Mouse (Mus musculus) hindbrain, embryonic 11.5 days (tissue): ENCODE data around the gene Entpd8. TPM values are rescaled to one million over a fixed set of nuclear protein-coding genes. Genes with fewer than 3 reads are reported as not detected.

ENCODE experiments used
- ATAC-seq: fragments of 200-750 bp; cut with Nextera tagmentation; 2 replicates; pipeline ENCODE4 v1.8.0; 2017; ENCODE audit warnings: mild to moderate bottlenecking, moderate TSS enrichment, moderate library complexity; ENCODE audit not compliant: low FRiP score
- DNase-seq: peaks from one replicate; pipeline ENCODE4 v3.0.0-alpha.2; 2015; ENCODE audit warnings: low spot score
- H3K27ac ChIP-seq: fragments of 300-500 bp; sonication (generic); 2 replicates; pipeline ENCODE4 v1.5.1; 2014; ENCODE audit warnings: mild to moderate bottlenecking, low read depth, low read length
- H3K27me3 ChIP-seq: fragments of 300-500 bp; sonication (generic); 2 replicates; pipeline ENCODE4 v1.6.1; 2014; ENCODE audit warnings: mild to moderate bottlenecking, low read length, moderate library complexity, mixed read lengths; ENCODE audit not compliant: control insufficient read depth, insufficient read depth
- H3K36me3 ChIP-seq: fragments of 300-500 bp; sonication (generic); 2 replicates; pipeline ENCODE4 v1.6.1; 2014; ENCODE audit warnings: mild to moderate bottlenecking, low read length, moderate library complexity, mixed read lengths; ENCODE audit not compliant: control insufficient read depth, insufficient read depth
- H3K4me1 ChIP-seq: fragments of 300-500 bp; sonication (generic); replicated peaks from 2 replicates; pipeline ENCODE4 v1.6.1; 2014; ENCODE audit warnings: low read length, mixed read lengths; ENCODE audit not compliant: control insufficient read depth, insufficient read depth
- H3K4me2 ChIP-seq: fragments of 300-500 bp; sonication (generic); replicated peaks from 2 replicates; pipeline ENCODE4 v1.6.1; 2014; ENCODE audit warnings: mild to moderate bottlenecking, low read depth, low read length
- H3K4me3 ChIP-seq: fragments of 300-500 bp; sonication (generic); 2 replicates; pipeline ENCODE4 v1.5.1; 2014; ENCODE audit warnings: low read depth, low read length
- H3K9ac ChIP-seq: fragments of 300-500 bp; sonication (generic); 2 replicates; pipeline ENCODE4 v1.6.1; 2014; ENCODE audit warnings: low read depth, low read length
- H3K9me3 ChIP-seq: fragments of 300-500 bp; sonication (generic); 2 replicates; pipeline ENCODE4 v1.6.1; 2016; ENCODE audit warnings: low read length; ENCODE audit not compliant: control insufficient read depth
- WGBS: fragments of 180-500 bp; shearing (Covaris S2); extraction: QIAGEN DNeasy Blood & Tissue Kit; methylation state at CpG from one replicate; pipeline ENCODE4 v1.1.7; 2014; 5-methylcytosine and 5-hydroxymethylcytosine counted together
- polyA plus RNA-seq: library from polyadenylated mRNA; unstranded; fragments of >200 nt; fragmentation: Nextera tagmentation; extraction: Ambion mirVana; gene quantifications from 2 replicates; pipeline ENCODE4 v1.2.1, GENCODE M21; 2014

Gene Entpd8
- polyA plus RNA-seq, 1 experiment from 2014 or later, result not detected

DNA sequence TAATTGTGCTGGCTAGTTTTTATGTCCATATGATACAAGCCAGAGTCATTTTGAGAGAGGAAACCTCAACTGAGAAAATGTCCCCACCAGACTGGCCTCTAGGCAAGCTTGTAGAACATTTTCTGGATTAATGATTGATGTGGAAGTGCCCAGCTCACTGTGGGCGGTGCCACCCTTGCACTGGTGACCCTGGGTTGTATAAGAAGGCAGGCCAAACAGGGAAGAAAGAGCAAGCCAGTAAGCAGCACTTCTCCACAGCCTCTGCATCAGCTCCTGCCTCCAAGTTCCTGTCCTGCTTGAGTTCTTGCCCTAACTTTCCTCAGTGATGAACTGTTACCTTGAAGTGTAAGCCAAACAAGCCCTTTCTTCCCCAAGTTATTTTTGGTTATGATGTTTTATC, 1.1 kb upstream of the Entpd8 start:
- Histone ChIP-seq H3K36me3 (no peaks in the 10 kb centered on the region), H3K4me1 (no peaks in the 10 kb centered on the region), H3K4me2 (no peak overlapping the region), H3K27me3 (no peaks in the 10 kb centered on the region), H3K4me3 (no peak overlapping the region), H3K27ac (no peak overlapping the region), H3K9me3 (no peaks in the 10 kb centered on the region), H3K9ac (no peak overlapping the region)
- DNase-seq, result no peak
- ATAC-seq, result no peak
- WGBS, result 64% methylated on average over 1 of the region's 1 CpGs

DNA sequence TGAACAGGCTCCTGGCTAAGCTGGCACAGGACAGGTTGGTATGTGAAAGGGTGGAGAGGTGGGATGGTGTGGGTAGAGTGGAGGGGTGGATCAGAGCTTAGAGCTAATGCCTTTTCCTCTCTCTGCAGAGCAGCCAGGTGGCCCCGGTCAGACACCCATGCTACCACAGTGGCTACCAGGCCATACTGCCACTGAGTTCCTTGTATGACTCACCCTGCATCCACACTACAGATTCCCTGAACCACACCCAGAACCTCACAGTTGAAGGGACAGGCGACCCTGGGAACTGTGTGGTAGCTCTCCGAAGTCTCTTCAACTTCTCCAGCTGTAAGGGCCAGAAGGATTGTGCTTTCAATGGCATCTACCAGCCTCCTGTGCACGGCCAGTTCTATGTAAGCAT, 3.6 kb downstream of the Entpd8 start:
- no peaks in the 10 kb centered on the region for H3K36me3 ChIP-seq
- H3K27ac ChIP-seq, result no peak overlapping the region
- no peak for ATAC-seq
- H3K4me1 ChIP-seq, result no peaks in the 10 kb centered on the region
- 88% methylated on average over 4 of the region's 4 CpGs for WGBS
- DNase-seq, result no peak
- no peak overlapping the region for H3K4me3 ChIP-seq
- no peaks in the 10 kb centered on the region for H3K27me3 ChIP-seq
- H3K9me3 ChIP-seq, result no peaks in the 10 kb centered on the region
- H3K9ac ChIP-seq, result no peak overlapping the region
- H3K4me2 ChIP-seq, result no peak overlapping the region

DNA sequence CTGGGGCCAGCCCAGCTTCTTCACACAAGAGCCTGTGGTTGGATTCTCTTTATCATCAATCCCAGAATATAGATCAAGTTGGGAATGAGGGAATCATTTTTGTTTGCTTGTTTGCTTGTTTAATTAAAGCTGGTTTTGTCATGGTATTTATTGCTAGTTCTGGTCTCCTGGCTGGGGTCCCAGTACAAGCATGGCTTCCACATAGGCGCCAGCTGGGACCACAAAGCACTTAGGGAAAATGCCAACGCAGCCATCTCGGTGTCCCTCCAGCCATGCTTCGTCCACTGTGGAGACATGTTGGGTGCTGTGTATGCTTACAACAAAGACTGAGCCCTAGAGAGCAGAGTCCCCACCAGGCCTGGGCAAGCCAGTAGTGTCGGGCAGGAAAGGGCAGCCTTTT, 5.5 kb downstream of the Entpd8 start:
- H3K36me3 ChIP-seq, result no peaks in the 10 kb centered on the region
- H3K4me1 ChIP-seq, result no peaks in the 10 kb centered on the region
- H3K9ac ChIP-seq, result no peak overlapping the region
- H3K4me3 ChIP-seq, result no peak overlapping the region
- no peak overlapping the region for H3K4me2 ChIP-seq
- no peak for DNase-seq
- 93% methylated on average over 5 of the region's 5 CpGs for whole genome bisulfite sequencing
- H3K27me3 ChIP-seq, result no peaks in the 10 kb centered on the region
- ATAC-seq, result no peak
- no peaks in the 10 kb centered on the region for H3K9me3 ChIP-seq
- no peak overlapping the region for H3K27ac ChIP-seq

DNA sequence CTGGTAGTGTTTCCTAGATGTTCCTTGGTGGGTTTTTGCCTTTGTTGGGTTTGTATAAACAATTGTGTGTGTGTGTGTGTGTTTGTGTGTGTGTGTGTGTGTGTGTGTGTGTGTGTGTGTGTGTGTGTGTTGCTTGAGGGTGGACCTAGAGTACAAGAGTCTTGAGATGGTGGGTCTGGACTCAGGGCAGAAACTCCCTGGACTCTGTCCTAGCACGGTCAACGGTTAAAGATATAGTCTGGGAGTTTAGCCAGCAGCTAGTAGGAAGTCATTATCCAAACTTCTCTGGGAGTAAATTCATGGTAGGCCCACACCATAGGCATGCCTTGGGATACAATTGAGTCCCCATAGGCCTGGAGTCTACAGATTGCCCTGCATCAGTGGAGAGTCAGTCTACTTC, 7.7 kb downstream of the Entpd8 start:
- H3K27me3 ChIP-seq, result no peaks in the 10 kb centered on the region
- no peaks in the 10 kb centered on the region for H3K9me3 ChIP-seq
- no peaks in the 10 kb centered on the region for H3K36me3 ChIP-seq
- H3K9ac ChIP-seq, result no peak overlapping the region
- DNase-seq, result no peak
- 98% methylated on average over 2 of the region's 2 CpGs for WGBS
- no peak for ATAC-seq
- no peak overlapping the region for H3K4me3 ChIP-seq
- no peaks in the 10 kb centered on the region for H3K4me1 ChIP-seq
- H3K4me2 ChIP-seq, result no peak overlapping the region
- H3K27ac ChIP-seq, result no peak overlapping the region

DNA sequence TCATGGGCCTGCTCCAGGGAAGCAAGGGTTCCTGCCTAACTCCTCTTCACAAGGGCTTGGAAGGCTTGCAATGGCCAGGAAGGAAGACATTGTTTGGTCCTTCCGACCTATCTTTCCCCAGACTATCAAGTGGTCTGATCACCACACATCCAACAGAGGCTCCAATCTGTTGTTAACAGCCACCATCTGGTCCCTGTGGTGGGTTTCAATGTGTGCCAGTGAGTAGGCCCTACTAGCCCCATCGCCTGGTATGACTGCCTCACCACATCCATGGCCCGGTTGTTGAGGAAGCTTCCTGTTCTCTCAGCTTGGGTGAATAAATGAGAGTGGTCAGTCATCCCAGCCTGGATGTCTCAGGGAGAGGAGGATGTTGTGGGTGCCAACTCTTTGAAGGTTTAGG, 8.5 kb downstream of the Entpd8 start:
- ATAC-seq, result no peak
- WGBS, result 85% methylated on average over 3 of the region's 3 CpGs

DNA sequence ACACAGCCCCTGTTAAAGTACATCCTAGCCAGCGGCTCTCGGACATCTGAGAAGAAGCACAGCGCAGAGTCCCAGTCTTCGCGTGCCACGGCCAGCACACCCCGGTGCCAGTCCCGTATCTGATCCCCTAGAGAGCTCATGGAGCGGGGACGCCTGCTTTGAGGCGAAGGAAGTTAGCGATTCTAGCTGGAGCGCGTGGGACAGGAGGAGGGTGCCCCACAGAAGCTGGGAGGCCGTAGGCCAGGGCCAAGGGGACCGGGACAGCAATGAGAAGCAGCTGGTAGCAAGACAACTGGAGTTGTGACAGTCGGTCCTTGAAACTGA, 14.6 kb downstream of the Entpd8 start:
- ATAC-seq, result no peak
- Histone ChIP-seq H3K4me1 (peaks cover 5% of the 10 kb centered on the region; the same call in 1 of the 2 replicates), H3K4me2 (0 out of 2 replicates have a peak overlapping the region, but pooled peaks have one; percentile 14), H3K27me3 (0 out of 2 replicates have a peak, but pooled peaks cover 2% of the 10 kb centered on the region), H3K9ac (no peak overlapping the region), H3K36me3 (no peaks in the 10 kb centered on the region), H3K9me3 (no peaks in the 10 kb centered on the region), H3K4me3 (no peak overlapping the region), H3K27ac (no peak overlapping the region)
- WGBS, result 43% methylated on average over 17 of the region's 17 CpGs
- DNase-seq, result no peak

More for the DNA sequence above, 8.5 kb downstream of the Entpd8 start:
- H3K27ac ChIP-seq, result no peak overlapping the region
- no peak overlapping the region for H3K9ac ChIP-seq
- no peaks in the 10 kb centered on the region for H3K4me1 ChIP-seq
- no peak for DNase-seq
- no peaks in the 10 kb centered on the region for H3K27me3 ChIP-seq
- no peak overlapping the region for H3K4me2 ChIP-seq
- no peak overlapping the region for H3K4me3 ChIP-seq
- H3K36me3 ChIP-seq, result no peaks in the 10 kb centered on the region
- H3K9me3 ChIP-seq, result no peaks in the 10 kb centered on the region

DNA sequence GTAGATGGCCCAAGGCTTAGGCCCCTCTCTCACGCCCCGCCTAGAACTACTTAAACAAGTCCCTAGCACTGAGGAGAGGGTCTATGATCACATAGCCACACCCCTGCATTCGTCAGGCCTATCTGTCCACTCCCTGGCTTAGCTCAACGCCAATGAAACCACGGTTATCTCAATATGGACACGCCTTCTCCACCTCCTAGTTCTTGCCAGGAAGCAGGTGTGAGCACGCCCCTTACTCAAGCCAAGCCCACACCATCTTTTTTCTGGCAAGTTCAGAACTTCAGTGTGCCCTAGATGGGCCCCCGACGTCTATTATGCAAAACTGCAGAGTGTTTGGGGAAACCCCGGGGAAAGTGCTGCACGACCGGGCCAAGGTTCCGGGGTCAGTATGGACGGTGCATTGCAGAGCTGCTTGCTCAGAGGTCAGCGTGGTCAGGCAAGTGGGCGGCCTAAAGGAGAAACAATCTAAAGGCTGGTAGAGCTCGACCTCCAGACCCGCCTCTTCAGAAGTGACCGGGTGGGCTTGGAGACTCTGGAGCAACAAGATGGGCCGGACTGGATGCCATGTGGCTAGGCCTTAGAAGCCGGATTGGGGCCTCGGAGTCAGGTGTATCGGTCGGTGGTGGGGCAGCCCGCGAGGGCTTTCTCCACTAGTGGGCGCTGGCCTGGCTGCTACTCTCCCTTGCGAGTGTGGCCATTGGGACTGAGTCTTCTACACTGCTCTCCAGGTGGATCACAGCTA, 15.2 kb downstream of the Entpd8 start, which contains the start of gene Noxa1:
Gene Noxa1 (minus strand): TSS at position 41 of the 742 bp plus-strand sequence.
- Histone ChIP-seq H3K27ac (no peak within 1 kb of the TSS), H3K27me3 (0 out of 2 replicates have a peak, but pooled peaks cover 2% of the 10 kb centered on the region), H3K36me3 (no peaks in the 10 kb centered on the region), H3K9ac (no peak within 1 kb of the TSS), H3K9me3 (no peaks in the 10 kb centered on the region), H3K4me1 (peaks cover 5% of the 10 kb centered on the region; the same call in 1 of the 2 replicates), H3K4me2 (0 out of 2 replicates have a peak within 1 kb of the TSS, but pooled peaks have one; percentile 14), H3K4me3 (no peak within 1 kb of the TSS)
- DNase-seq (no peak), ATAC-seq (0 out of 2 replicates have a peak, but pooled peaks have one; percentile 34)
- WGBS, result 45% methylated on average over 28 of the region's 28 CpGs

DNA sequence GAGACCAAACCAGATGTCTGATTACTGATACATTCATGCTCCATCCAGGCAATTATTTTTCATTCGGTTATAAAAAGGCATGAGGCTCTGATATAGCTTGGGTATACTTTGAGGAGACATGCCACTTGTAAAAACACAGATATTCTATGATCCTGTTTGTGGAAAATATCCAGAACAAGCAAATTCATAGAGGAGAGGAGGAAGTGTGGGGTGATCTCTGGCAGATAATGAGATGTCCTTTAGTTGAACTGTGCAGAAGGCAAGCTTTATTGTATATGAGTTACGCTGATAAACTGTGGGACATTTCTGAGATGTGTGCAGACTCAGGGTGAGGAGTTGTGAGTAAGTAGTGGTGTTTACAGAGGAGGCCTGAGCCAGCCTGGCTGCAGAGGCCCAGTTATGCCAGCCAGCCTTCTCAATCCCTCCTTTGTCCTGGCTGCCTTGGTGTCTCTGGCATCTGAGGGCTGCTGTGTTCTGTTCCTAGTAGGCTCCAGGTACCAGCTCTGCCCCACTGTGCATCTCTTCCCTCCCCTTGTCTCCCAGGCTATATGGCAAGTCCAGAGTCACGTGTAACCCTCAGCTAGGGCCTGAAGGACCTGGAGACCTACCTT, 18.0 kb downstream of the Entpd8 start:
- Histone ChIP-seq H3K4me2 (no peak overlapping the region), H3K4me3 (no peak overlapping the region), H3K27ac (no peak overlapping the region), H3K9me3 (no peaks in the 10 kb centered on the region), H3K27me3 (0 out of 2 replicates have a peak, but pooled peaks cover 2% of the 10 kb centered on the region), H3K36me3 (no peaks in the 10 kb centered on the region), H3K9ac (no peak overlapping the region), H3K4me1 (peaks cover 5% of the 10 kb centered on the region; the same call in 1 of the 2 replicates)
- WGBS, result 87% methylated on average over 3 of the region's 3 CpGs
- no peak for DNase-seq
- ATAC-seq, result no peak

DNA sequence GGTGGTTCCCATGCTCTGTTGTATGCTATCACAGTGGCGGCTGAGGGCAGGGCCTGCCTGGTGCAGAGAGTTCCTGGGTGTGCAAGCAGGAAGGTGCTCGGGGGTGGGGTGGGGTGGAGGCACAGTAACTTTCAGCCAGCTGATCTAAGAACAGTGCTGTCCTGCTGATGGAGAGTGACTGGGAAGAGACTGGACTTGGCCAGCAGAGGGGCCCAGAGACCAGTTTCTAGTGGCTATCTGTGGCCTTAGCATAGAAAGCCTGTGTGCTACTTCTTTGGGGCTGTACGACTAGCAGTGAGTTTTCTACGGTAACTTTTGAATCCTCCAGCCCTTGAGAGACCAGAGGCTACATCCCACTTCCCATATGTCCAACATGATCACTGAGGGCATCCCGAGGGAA, 18.9 kb downstream of the Entpd8 start:
- peak; percentile 66 for DNase-seq
- Histone ChIP-seq H3K36me3 (no peaks in the 10 kb centered on the region), H3K4me3 (no peak overlapping the region), H3K27me3 (0 out of 2 replicates have a peak, but pooled peaks cover 2% of the 10 kb centered on the region), H3K4me2 (no peak overlapping the region), H3K27ac (peak overlapping the region; percentile 37), H3K4me1 (peaks cover 5% of the 10 kb centered on the region; the same call in 1 of the 2 replicates), H3K9ac (no peak overlapping the region), H3K9me3 (no peaks in the 10 kb centered on the region)
- WGBS, result 47% methylated on average over 5 of the region's 5 CpGs
- peak; percentile 69 for ATAC-seq
